Mouse (Mus musculus): ENCODE results near the gene Vpreb2. TPM values are rescaled to one million over a fixed set of nuclear protein-coding genes. Genes with fewer than 3 reads are reported as not detected.

Gene Vpreb2
- not detected in 2 replicates for polyA plus RNA-seq (2016; fragmentation: Nextera tagmentation; extraction: Ambion mirVana)

DNA sequence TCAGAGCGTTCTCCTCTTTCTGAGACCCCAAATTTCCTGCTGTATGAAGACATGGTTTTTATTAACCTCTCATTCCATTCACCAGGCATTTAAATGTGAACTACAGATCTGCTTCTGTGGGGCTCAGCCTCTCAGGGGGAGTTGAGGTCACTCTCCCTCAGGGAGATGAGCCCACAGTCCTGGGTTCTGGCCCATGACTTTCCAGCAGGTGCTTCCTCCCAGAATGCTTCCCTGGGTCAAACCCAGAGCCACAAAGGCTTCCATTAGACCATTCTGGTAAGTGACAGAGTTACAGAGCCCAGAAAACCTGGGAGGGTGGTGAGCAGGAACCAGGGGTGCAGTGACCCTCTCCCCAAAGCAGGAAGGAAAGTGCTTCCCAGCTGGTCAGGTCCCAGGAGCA, at the start of gene Vpreb2:
Gene Vpreb2 (plus strand): TSS at position 301 of the 400 bp plus-strand sequence.
- Histone ChIP-seq H3K27me3 (no peaks in the 10 kb centered on the region), H3K9me3 (no peaks in the 10 kb centered on the region), H3K27ac (no peak within 1 kb of the TSS), H3K4me1 (replicated peaks) (peaks cover 6% of the 10 kb centered on the region; the same call in 1 of the 2 replicates), H3K36me3 (no peaks in the 10 kb centered on the region), H3K4me2 (no peak within 1 kb of the TSS), H3K4me3 (replicated peaks) (no peak within 1 kb of the TSS), H3K9ac (replicated peaks) (no peak within 1 kb of the TSS)
- no peak for ATAC-seq (ENCODE audit: insufficient number of reproducible peaks, insufficient read depth, low FRiP score, low TSS enrichment, low read depth)
- 50% methylated on average over 1 of the region's 1 CpGs for WGBS

DNA sequence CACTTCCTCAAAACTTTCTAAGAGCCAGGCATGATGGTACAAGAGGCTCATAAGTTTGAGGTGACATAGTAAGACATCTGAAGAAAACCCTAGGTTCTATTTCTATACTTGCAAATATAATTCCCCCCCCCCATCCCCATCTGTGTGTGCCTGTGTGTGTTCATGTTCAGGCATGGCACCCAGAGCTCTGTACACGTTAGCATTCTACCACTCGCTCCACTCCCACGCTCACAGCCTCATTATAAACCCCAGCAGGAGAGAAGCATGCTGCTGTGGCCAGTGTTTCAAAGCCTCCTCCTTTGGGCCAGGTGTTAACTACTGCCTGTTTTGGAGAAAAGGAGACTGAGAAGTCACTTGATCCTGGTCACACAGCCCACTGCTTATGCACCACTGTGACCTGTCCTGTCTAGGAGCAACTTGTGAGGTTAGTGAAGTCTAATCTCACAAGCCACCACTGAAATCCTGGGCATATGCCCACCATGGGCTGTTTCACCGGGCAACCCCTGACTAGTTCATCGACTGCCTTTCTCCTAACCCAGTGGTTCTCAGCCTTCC, 48.2 kb upstream of the Vpreb2 start:
- H3K27me3 ChIP-seq, result peaks cover 10% of the 10 kb centered on the region
- no peak overlapping the region for H3K9ac ChIP-seq (replicated peaks)
- no peak overlapping the region for H3K27ac ChIP-seq
- 61% methylated on average over 5 of the region's 5 CpGs for WGBS
- H3K4me3 ChIP-seq (replicated peaks), result no peak overlapping the region
- no peaks in the 10 kb centered on the region for H3K9me3 ChIP-seq
- ATAC-seq (ENCODE audit: insufficient number of reproducible peaks, insufficient read depth, low FRiP score, low TSS enrichment, low read depth), result no peak
- no peaks in the 10 kb centered on the region for H3K36me3 ChIP-seq
- peaks cover 6% of the 10 kb centered on the region for H3K4me1 ChIP-seq (replicated peaks)
- H3K4me2 ChIP-seq, result no peak overlapping the region

DNA sequence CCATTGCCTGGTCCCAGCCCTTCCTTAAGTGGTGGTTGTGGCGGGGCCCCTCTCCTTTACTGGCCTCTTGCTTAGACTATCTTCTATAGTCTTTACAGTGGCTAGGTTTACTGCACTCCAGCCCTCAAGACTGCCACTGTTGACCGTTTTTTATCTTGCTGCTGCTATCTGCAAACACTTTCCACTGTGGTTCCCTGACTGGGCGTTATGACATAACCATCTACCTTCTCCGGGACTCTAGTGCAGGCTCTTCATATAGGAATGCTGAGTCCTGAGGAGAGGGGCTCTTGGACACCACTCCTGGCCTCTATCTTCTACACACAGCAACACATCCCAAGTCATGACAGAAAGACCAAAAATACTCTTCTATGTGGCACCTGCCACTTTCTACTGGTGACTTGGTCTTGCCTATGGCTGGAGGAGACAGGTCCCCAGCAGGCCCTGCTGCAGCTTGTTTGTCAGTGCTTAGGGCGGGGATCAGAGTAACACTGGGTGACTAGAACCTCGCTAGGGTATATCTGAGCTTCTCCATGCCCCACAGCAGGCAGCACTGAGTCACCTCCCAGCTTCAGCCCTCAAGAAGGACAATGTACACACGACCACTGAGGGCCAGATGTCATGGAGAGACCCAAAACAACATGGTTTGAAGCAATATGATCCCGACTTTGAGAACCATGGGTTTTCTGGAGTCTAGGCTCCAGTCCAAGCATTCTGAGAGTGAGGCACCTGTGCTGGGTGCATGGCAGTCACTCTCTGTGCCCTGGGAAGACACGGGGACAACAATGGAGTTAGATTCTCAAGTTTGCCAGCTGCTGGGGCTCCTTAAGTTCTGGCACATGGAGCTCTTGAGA, 46.4 kb upstream of the Vpreb2 start:
- peaks cover 3% of the 10 kb centered on the region for H3K4me1 ChIP-seq (replicated peaks)
- H3K4me3 ChIP-seq (replicated peaks), result no peak overlapping the region
- no peak overlapping the region for H3K9ac ChIP-seq (replicated peaks)
- H3K36me3 ChIP-seq, result no peaks in the 10 kb centered on the region
- H3K4me2 ChIP-seq, result no peak overlapping the region
- no peak overlapping the region for H3K27ac ChIP-seq
- no peak for ATAC-seq (ENCODE audit: insufficient number of reproducible peaks, insufficient read depth, low FRiP score, low TSS enrichment, low read depth)
- peaks cover 19% of the 10 kb centered on the region for H3K27me3 ChIP-seq
- H3K9me3 ChIP-seq, result no peaks in the 10 kb centered on the region
- WGBS, result 71% methylated on average over 9 of the region's 9 CpGs

DNA sequence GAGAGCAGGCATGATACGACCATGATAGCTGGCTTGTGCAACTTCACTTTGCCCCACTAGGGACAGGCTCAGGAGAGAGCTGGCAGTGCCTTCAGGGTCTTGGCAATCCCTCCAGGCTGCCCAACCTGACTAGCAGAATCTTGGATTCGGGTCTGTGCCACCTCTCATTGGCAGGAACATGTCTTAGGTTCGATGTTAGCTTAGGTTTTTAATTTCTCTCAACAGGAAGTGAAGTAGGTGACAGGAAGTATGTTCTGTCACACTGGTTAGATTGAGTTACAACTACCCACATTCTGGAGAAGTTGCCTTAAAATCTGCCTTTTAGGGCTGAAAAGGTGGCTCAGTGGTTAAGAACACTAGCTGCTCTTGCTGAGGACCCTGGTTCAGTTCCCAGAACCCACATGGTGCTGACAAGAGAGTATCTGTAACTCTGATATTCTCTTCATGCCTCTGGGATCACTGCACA, 45.8 kb upstream of the Vpreb2 start:
- no peaks in the 10 kb centered on the region for H3K36me3 ChIP-seq
- H3K4me3 ChIP-seq (replicated peaks), result no peak overlapping the region
- no peaks in the 10 kb centered on the region for H3K9me3 ChIP-seq
- H3K27ac ChIP-seq, result no peak overlapping the region
- H3K27me3 ChIP-seq, result peaks cover 19% of the 10 kb centered on the region
- H3K4me2 ChIP-seq, result no peak overlapping the region
- no peak overlapping the region for H3K9ac ChIP-seq (replicated peaks)
- WGBS, result 72% methylated on average over 3 of the region's 3 CpGs
- H3K4me1 ChIP-seq (replicated peaks), result no peaks in the 10 kb centered on the region; the same call in 1 of the 2 replicates
- ATAC-seq (ENCODE audit: insufficient number of reproducible peaks, insufficient read depth, low FRiP score, low TSS enrichment, low read depth), result no peak

DNA sequence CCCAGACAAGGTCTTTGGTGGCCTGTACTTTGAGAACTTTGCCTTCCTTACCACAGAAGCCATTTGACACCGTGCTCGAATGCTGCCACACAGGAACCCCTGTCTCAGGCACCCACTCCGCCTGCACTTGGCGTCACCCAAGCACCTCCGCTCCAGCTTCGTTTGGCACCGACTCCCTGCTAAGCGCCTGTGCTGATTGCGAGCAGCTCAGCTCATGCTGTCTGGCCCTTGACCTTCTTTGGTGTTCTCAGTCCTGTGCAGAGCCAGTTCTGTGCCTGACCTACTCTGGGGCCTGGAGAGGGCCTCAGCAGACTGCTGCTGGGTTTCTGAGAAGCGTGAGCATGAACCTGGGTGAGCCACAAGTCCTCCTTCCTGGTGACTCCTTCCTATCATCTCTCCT, 43.5 kb upstream of the Vpreb2 start:
- no peak for ATAC-seq (ENCODE audit: insufficient number of reproducible peaks, insufficient read depth, low FRiP score, low TSS enrichment, low read depth)
- H3K27ac ChIP-seq, result no peak overlapping the region
- H3K4me1 ChIP-seq (replicated peaks), result no peaks in the 10 kb centered on the region; the same call in 1 of the 2 replicates
- WGBS, result 79% methylated on average over 10 of the region's 10 CpGs
- no peaks in the 10 kb centered on the region for H3K9me3 ChIP-seq
- H3K4me2 ChIP-seq, result no peak overlapping the region
- H3K9ac ChIP-seq (replicated peaks), result no peak overlapping the region
- H3K27me3 ChIP-seq, result peaks cover 19% of the 10 kb centered on the region
- no peak overlapping the region for H3K4me3 ChIP-seq (replicated peaks)
- H3K36me3 ChIP-seq, result no peaks in the 10 kb centered on the region

DNA sequence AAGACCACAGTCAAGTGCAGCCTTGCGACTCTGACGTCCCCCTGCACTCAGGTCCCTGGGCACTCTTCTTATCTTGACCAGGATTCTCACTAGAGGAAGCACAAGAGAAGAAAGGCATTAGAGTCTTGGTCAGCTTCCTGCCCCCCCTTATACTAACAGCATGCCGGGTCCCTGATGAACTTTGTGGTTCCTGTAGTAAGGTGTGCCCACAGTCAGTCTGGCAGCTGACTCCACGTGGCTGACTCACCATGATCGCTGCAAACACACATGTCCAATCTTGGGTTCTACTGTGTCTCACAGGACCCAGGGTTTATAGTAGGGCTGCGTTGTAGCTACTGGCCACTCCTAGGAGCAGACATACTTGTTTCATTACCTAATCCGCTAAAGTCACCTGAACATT, 42.0 kb upstream of the Vpreb2 start:
- Histone ChIP-seq H3K4me1 (replicated peaks) (no peaks in the 10 kb centered on the region; the same call in 1 of the 2 replicates), H3K27ac (no peak overlapping the region), H3K4me2 (no peak overlapping the region), H3K9ac (replicated peaks) (no peak overlapping the region), H3K27me3 (peaks cover 19% of the 10 kb centered on the region), H3K36me3 (no peaks in the 10 kb centered on the region), H3K4me3 (replicated peaks) (no peak overlapping the region), H3K9me3 (no peaks in the 10 kb centered on the region)
- ATAC-seq (ENCODE audit: insufficient number of reproducible peaks, insufficient read depth, low FRiP score, low TSS enrichment, low read depth), result no peak
- WGBS, result 83% methylated on average over 7 of the region's 7 CpGs

DNA sequence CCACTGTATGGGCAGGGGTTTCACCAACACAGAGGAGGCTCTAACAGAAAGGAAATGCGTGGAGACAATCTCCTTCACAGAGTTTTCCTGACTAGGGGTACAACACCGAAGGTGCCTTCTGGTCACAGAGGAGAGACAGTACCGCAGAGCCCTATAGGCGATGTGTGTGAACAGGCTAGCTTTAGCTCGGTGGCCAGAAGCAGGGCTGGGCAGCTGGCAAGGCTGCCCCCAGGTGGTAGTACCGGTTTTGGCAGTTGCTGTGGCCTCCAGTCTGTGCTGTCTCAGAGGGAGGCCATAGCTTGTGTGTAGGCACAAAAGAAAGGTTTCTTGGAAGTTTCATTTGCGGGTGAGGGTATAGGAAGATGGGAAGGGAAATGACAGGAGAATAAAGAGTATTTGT, 41.4 kb upstream of the Vpreb2 start:
- Histone ChIP-seq H3K4me1 (replicated peaks) (no peaks in the 10 kb centered on the region; the same call in 1 of the 2 replicates), H3K4me2 (no peak overlapping the region), H3K27ac (no peak overlapping the region), H3K9me3 (no peaks in the 10 kb centered on the region), H3K36me3 (no peaks in the 10 kb centered on the region), H3K27me3 (peaks cover 19% of the 10 kb centered on the region), H3K9ac (replicated peaks) (no peak overlapping the region), H3K4me3 (replicated peaks) (no peak overlapping the region)
- 10% methylated on average over 7 of the region's 7 CpGs for WGBS
- peak; percentile 73; the same call in 1 of the 2 replicates for ATAC-seq (ENCODE audit: insufficient number of reproducible peaks, insufficient read depth, low FRiP score, low TSS enrichment, low read depth)

DNA sequence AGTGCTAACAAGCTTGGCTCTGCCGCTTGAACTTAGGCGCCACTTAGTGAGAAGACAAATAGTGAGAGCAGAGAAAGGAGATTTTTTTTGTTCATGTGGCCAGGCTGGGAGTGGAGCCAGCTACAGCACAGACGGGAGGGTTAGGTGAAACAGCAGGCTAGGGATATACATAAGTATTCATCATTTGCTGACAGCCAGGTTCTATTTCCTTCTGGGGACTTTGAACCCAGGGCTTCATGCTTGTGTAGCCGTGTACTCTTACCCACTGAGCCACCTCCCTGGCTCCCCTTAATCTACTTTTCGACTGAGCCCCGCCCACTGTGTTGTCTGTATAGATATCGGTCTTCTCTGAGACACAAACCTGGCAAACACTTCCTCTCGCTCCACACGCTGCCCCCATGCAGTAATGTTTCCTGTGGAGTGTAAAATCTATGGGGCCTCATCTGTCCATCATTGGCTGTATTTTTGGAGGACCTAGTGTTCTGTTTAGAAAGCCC, 40.9 kb upstream of the Vpreb2 start:
- Histone ChIP-seq H3K36me3 (no peaks in the 10 kb centered on the region), H3K27ac (no peak overlapping the region), H3K4me2 (no peak overlapping the region), H3K9me3 (no peaks in the 10 kb centered on the region), H3K9ac (replicated peaks) (no peak overlapping the region), H3K4me3 (replicated peaks) (no peak overlapping the region), H3K27me3 (peaks cover 19% of the 10 kb centered on the region), H3K4me1 (replicated peaks) (no peaks in the 10 kb centered on the region; the same call in 1 of the 2 replicates)
- ATAC-seq (ENCODE audit: insufficient number of reproducible peaks, insufficient read depth, low FRiP score, low TSS enrichment, low read depth), result no peak
- 67% methylated on average over 9 of the region's 9 CpGs for WGBS

DNA sequence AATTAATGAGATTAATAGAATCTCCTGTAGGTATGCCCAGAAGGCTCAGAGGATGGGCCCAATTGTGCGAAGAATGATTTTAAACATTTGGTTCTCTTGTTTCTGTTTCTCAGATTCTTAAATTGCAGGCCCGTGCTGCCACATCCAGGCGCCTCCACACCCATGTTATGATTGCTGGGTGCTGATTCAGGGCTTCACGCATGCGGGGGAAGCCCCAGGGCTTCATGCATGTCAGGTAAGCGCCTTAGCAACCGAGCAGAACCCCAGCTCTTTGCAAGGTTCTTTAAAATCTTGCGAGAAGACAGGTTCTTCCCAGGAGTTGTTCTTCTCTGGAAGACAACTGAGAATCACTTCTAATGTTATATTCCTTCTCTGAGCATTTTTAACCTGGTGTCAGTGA, 36.8 kb upstream of the Vpreb2 start:
- no peak for ATAC-seq (ENCODE audit: insufficient number of reproducible peaks, insufficient read depth, low FRiP score, low TSS enrichment, low read depth)
- H3K4me3 ChIP-seq (replicated peaks), result no peak overlapping the region
- H3K4me2 ChIP-seq, result no peak overlapping the region
- no peaks in the 10 kb centered on the region for H3K27me3 ChIP-seq
- H3K9ac ChIP-seq (replicated peaks), result no peak overlapping the region
- no peaks in the 10 kb centered on the region for H3K9me3 ChIP-seq
- no peaks in the 10 kb centered on the region for H3K36me3 ChIP-seq
- no peak overlapping the region for H3K27ac ChIP-seq
- WGBS, result 67% methylated on average over 8 of the region's 8 CpGs
- no peaks in the 10 kb centered on the region; the same call in 1 of the 2 replicates for H3K4me1 ChIP-seq (replicated peaks)

DNA sequence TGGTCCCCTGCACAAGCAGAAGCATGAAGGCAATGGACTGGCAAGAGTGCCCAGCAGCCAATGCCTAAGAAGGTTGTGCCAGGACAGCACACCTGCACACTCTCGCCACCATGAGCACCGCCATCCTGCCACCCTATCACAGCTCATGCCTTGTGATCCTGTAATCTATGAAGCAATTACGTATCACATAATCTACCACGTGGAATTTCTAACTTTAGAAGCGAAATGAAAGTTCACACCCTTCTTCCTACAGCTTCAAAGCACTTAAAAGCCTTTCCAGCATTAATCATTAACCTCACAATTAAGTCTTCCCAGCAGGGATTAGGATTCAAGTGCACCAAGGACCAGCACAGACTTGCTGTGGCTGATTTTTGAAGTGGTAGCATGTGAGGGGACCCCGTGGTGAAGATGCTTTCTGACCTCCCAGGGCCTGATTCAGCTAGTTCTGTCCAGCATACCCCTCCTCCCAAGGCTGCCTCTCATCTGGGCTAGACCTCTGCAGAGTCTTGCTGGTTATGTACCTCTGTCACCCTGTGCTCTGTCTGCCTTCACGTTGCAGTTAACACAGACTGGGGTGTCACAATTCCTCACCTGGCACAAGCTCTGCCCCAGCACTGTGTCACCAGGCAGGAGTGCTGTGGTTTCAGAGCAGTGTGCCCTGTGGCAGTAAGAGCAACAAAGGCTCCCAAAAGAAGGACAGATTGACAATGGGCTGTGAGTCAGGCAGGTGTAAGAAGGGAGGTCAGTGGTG, 35.0 kb upstream of the Vpreb2 start:
- ATAC-seq (ENCODE audit: insufficient number of reproducible peaks, insufficient read depth, low FRiP score, low TSS enrichment, low read depth), result no peak
- H3K9ac ChIP-seq (replicated peaks), result no peak overlapping the region
- 55% methylated on average over 7 of the region's 7 CpGs for WGBS
- H3K4me2 ChIP-seq, result no peak overlapping the region
- peaks cover 4% of the 10 kb centered on the region; the same call in 1 of the 2 replicates for H3K4me1 ChIP-seq (replicated peaks)
- H3K27ac ChIP-seq, result no peak overlapping the region
- no peaks in the 10 kb centered on the region for H3K9me3 ChIP-seq
- no peaks in the 10 kb centered on the region for H3K36me3 ChIP-seq
- H3K27me3 ChIP-seq, result no peaks in the 10 kb centered on the region
- no peak overlapping the region for H3K4me3 ChIP-seq (replicated peaks)

DNA sequence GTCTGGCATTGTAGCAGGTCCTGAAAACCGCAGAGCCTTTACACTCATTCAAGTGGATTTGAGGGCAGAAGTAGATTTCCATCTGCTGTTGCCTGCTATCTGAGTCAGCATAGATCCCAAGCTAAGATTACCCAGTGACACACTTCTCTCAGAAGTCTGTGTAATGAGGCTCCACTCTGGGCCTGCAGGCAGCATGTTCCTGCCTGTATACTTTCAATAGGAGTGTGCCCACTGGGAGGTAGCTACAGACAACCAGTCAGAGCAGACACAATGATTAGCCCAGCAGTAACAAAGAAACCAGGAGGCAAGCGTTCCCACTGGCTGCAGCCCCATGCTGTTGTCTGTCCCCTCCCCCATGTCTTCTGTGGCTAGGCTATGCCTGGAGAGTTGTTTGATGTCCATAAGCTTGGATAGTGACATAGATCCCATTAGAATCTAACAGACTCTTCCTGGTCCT, 30.8 kb upstream of the Vpreb2 start:
- H3K4me2 ChIP-seq, result no peak overlapping the region
- WGBS, result 45% methylated on average over 2 of the region's 2 CpGs
- H3K36me3 ChIP-seq, result no peaks in the 10 kb centered on the region
- H3K9me3 ChIP-seq, result no peaks in the 10 kb centered on the region
- peaks cover 4% of the 10 kb centered on the region; the same call in 1 of the 2 replicates for H3K4me1 ChIP-seq (replicated peaks)
- no peak overlapping the region for H3K4me3 ChIP-seq (replicated peaks)
- 0 out of 2 replicates have a peak overlapping the region, but pooled peaks have one; percentile 5 for H3K27ac ChIP-seq
- no peak for ATAC-seq (ENCODE audit: insufficient number of reproducible peaks, insufficient read depth, low FRiP score, low TSS enrichment, low read depth)
- H3K27me3 ChIP-seq, result no peaks in the 10 kb centered on the region
- no peak overlapping the region for H3K9ac ChIP-seq (replicated peaks)
